Mouse (Mus musculus) ES-Bruce4 (cell line): ENCODE data around the gene Tmem265.

Source experiments
- CTCF ChIP-seq: IDR thresholded peaks from one replicate; pipeline ENCODE4 v1.8.1; 2011; ENCODE audit warnings: low read depth, low read length
- POLR2A ChIP-seq: IDR thresholded peaks from one replicate; pipeline ENCODE4 v1.8.1; 2011; ENCODE audit warnings: low read length; ENCODE audit not compliant: insufficient read depth

GRCm38 (mm10) chr7:127600612-127601011 is 39.4 kb downstream of the Tmem265 start:
- TF ChIP-seq POLR2A (no peak), CTCF (no peak)
